Mouse (Mus musculus) stomach, embryonic 16.5 days (tissue): Measurements from ENCODE around the gene Nrde2. TPM values are rescaled to one million over a fixed set of nuclear protein-coding genes. Genes with fewer than 3 reads are reported as not detected.

Experiments used
- ATAC-seq: fragments of 200-750 bp; cut with Nextera tagmentation; 2 replicates; pipeline ENCODE4 v1.8.0; 2017; ENCODE audit warnings: moderate number of reproducible peaks, moderate TSS enrichment; ENCODE audit not compliant: insufficient read depth, low FRiP score
- H3K27ac ChIP-seq: fragments of 300-500 bp; sonication (generic); 2 replicates; pipeline ENCODE4 v1.5.1; 2014; ENCODE audit warnings: low read length
- H3K27me3 ChIP-seq: fragments of 300-500 bp; sonication (generic); 2 replicates; pipeline ENCODE4 v1.6.1; 2014; ENCODE audit warnings: low read length, control low read depth, mixed read lengths; ENCODE audit not compliant: control insufficient read depth, insufficient read depth
- H3K36me3 ChIP-seq: fragments of 300-500 bp; sonication (generic); 2 replicates; pipeline ENCODE4 v1.6.1; 2014; ENCODE audit warnings: low read length; ENCODE audit not compliant: control insufficient read depth, insufficient read depth
- H3K4me1 ChIP-seq: fragments of 300-500 bp; sonication (generic); 2 replicates; pipeline ENCODE4 v1.6.1; 2014; ENCODE audit warnings: low read length, control low read depth, mixed read lengths; ENCODE audit not compliant: control insufficient read depth, insufficient read depth
- H3K4me2 ChIP-seq: fragments of 300-500 bp; sonication (generic); 2 replicates; pipeline ENCODE4 v1.6.1; 2014; ENCODE audit warnings: low read depth, low read length, mixed read lengths
- H3K4me3 ChIP-seq: fragments of 300-500 bp; sonication (generic); replicated peaks from 2 replicates; pipeline ENCODE4 v1.5.1; 2014; ENCODE audit warnings: mild to moderate bottlenecking, low read length
- H3K9ac ChIP-seq: fragments of 300-500 bp; sonication (generic); 2 replicates; pipeline ENCODE4 v1.6.1; 2014; ENCODE audit warnings: low read length
- H3K9me3 ChIP-seq: fragments of 300-500 bp; sonication (generic); replicated peaks from 2 replicates; pipeline ENCODE4 v1.6.1; 2016; ENCODE audit warnings: low read length, control low read depth; ENCODE audit not compliant: control insufficient read depth
- WGBS: fragments of 180-500 bp; shearing (Covaris S2); extraction: QIAGEN DNeasy Blood & Tissue Kit; methylation state at CpG from one replicate; pipeline ENCODE4 v1.1.7; 2014; 5-methylcytosine and 5-hydroxymethylcytosine counted together
- polyA plus RNA-seq: library from polyadenylated mRNA; unstranded; fragments of >200 nt; fragmentation: Nextera tagmentation; extraction: Ambion mirVana; gene quantifications from 2 replicates; pipeline ENCODE4 v1.2.1, GENCODE M21; 2015

The Nrde2 gene
- polyA plus RNA-seq, 1 experiment from 2014 or later = 11.1 TPM

- H3K9ac ChIP-seq = no peak overlapping the region
- peaks cover 46% of the 10 kb centered on the region for H3K36me3 ChIP-seq
- no peak for ATAC-seq
- 79% methylated on average over 9 of the region's 9 CpGs for WGBS
- no peaks in the 10 kb centered on the region for H3K9me3 ChIP-seq
- H3K4me2 ChIP-seq = no peak overlapping the region
- H3K4me1 ChIP-seq = peaks cover 3% of the 10 kb centered on the region; the same call in 1 of the 2 replicates
- no peak overlapping the region for H3K4me3 ChIP-seq
- H3K27ac ChIP-seq = peak overlapping the region; percentile 29; the same call in 1 of the 2 replicates
- no peaks in the 10 kb centered on the region for H3K27me3 ChIP-seq
Measured at GRCm38 (mm10) chr12:100123476-100123875, 36.0 kb downstream of the Nrde2 start.

- H3K4me1 ChIP-seq = peaks cover 3% of the 10 kb centered on the region; the same call in 1 of the 2 replicates
- no peak overlapping the region for H3K4me2 ChIP-seq
- no peak overlapping the region for H3K9ac ChIP-seq
- no peak for ATAC-seq
- 73% methylated on average over 7 of the region's 7 CpGs for WGBS
- H3K27ac ChIP-seq = peak overlapping the region; percentile 29; the same call in 1 of the 2 replicates
- H3K9me3 ChIP-seq = no peaks in the 10 kb centered on the region
- no peaks in the 10 kb centered on the region for H3K27me3 ChIP-seq
- H3K36me3 ChIP-seq = peaks cover 50% of the 10 kb centered on the region
- no peak overlapping the region for H3K4me3 ChIP-seq
Measured at GRCm38 (mm10) chr12:100122921-100123381, 36.5 kb downstream of the Nrde2 start.

- no peak for ATAC-seq
- WGBS = 87% methylated on average over 5 of the region's 5 CpGs
Measured at GRCm38 (mm10) chr12:100115982-100116381, 43.5 kb downstream of the Nrde2 start.

GRCm38 (mm10) chr12:100109986-100110696, 49.3 kb downstream of the Nrde2 start, which contains the start of gene Psmc1:
TSS of gene Psmc1 (plus strand) at chr12:100110154.
- Histone ChIP-seq H3K27ac (peak within 1 kb of the TSS; percentile 84), H3K4me2 (peak within 1 kb of the TSS; percentile 67), H3K36me3 (peaks cover 10% of the 10 kb centered on the region; the same call in 1 of the 2 replicates), H3K9ac (peak within 1 kb of the TSS; percentile 85), H3K4me3 (peak within 1 kb of the TSS; percentile 88), H3K27me3 (no peaks in the 10 kb centered on the region), H3K4me1 (peaks cover 7% of the 10 kb centered on the region), H3K9me3 (no peaks in the 10 kb centered on the region)
- WGBS = under 1% methylated on average over 58 of the region's 58 CpGs
- peak; percentile 84 for ATAC-seq

More at GRCm38 (mm10) chr12:100115982-100116381, 43.5 kb downstream of the Nrde2 start:
- H3K4me1 ChIP-seq = peaks cover 4% of the 10 kb centered on the region
- H3K4me2 ChIP-seq = no peak overlapping the region
- H3K27me3 ChIP-seq = no peaks in the 10 kb centered on the region
- no peak overlapping the region for H3K9ac ChIP-seq
- no peaks in the 10 kb centered on the region for H3K9me3 ChIP-seq
- no peak overlapping the region for H3K27ac ChIP-seq
- no peak overlapping the region for H3K4me3 ChIP-seq
- peaks cover 54% of the 10 kb centered on the region for H3K36me3 ChIP-seq

- H3K27ac ChIP-seq = no peak overlapping the region
- no peak for ATAC-seq
- no peak overlapping the region for H3K4me3 ChIP-seq
- H3K36me3 ChIP-seq = no peaks in the 10 kb centered on the region; the same call in 1 of the 2 replicates
- no peaks in the 10 kb centered on the region for H3K27me3 ChIP-seq
- H3K4me2 ChIP-seq = no peak overlapping the region
- no peaks in the 10 kb centered on the region for H3K9me3 ChIP-seq
- WGBS = 48% methylated on average over 4 of the region's 4 CpGs
- no peak overlapping the region for H3K9ac ChIP-seq
- H3K4me1 ChIP-seq = peaks cover 7% of the 10 kb centered on the region
Measured at GRCm38 (mm10) chr12:100107436-100107835, 52.0 kb downstream of the Nrde2 start.

- no peak overlapping the region for H3K4me3 ChIP-seq
- H3K4me2 ChIP-seq = peak overlapping the region; percentile 21; the same call in 1 of the 2 replicates
- H3K27ac ChIP-seq = no peak overlapping the region
- no peaks in the 10 kb centered on the region for H3K36me3 ChIP-seq
- 10% methylated on average over 20 of the region's 20 CpGs for whole genome bisulfite sequencing
- 0 out of 2 replicates have a peak, but pooled peaks have one; percentile 61 for ATAC-seq
- H3K4me1 ChIP-seq = peaks cover 7% of the 10 kb centered on the region
- H3K9me3 ChIP-seq = no peaks in the 10 kb centered on the region
- H3K27me3 ChIP-seq = no peaks in the 10 kb centered on the region
- H3K9ac ChIP-seq = no peak overlapping the region
Measured at GRCm38 (mm10) chr12:100106275-100106895, 53.1 kb downstream of the Nrde2 start.

- no peak overlapping the region for H3K4me3 ChIP-seq
- H3K9me3 ChIP-seq = no peaks in the 10 kb centered on the region
- no peak overlapping the region for H3K27ac ChIP-seq
- H3K4me1 ChIP-seq = no peaks in the 10 kb centered on the region
- no peak overlapping the region for H3K9ac ChIP-seq
- no peak overlapping the region for H3K4me2 ChIP-seq
- 90% methylated on average over 5 of the region's 5 CpGs for WGBS
- ATAC-seq = no peak
- no peaks in the 10 kb centered on the region for H3K36me3 ChIP-seq
- no peaks in the 10 kb centered on the region for H3K27me3 ChIP-seq
Measured at GRCm38 (mm10) chr12:100104530-100104929, 54.9 kb downstream of the Nrde2 start.

- 64% methylated on average over 3 of the region's 3 CpGs for WGBS
- Histone ChIP-seq H3K27me3 (no peaks in the 10 kb centered on the region), H3K4me2 (no peak overlapping the region), H3K9me3 (no peaks in the 10 kb centered on the region), H3K36me3 (no peaks in the 10 kb centered on the region), H3K4me3 (no peak overlapping the region), H3K27ac (no peak overlapping the region), H3K9ac (no peak overlapping the region), H3K4me1 (no peaks in the 10 kb centered on the region)
- no peak for ATAC-seq
Measured at GRCm38 (mm10) chr12:100101651-100102050, 57.8 kb downstream of the Nrde2 start.

GRCm38 (mm10) chr12:100100707-100101030, 58.8 kb downstream of the Nrde2 start:
- Histone ChIP-seq H3K9ac (no peak overlapping the region), H3K4me3 (no peak overlapping the region), H3K27ac (no peak overlapping the region), H3K27me3 (no peaks in the 10 kb centered on the region), H3K4me1 (no peaks in the 10 kb centered on the region), H3K9me3 (no peaks in the 10 kb centered on the region), H3K36me3 (no peaks in the 10 kb centered on the region), H3K4me2 (no peak overlapping the region)
- ATAC-seq = no peak
- WGBS = 59% methylated on average over 3 of the region's 3 CpGs
